Mouse (Mus musculus): Measurements from ENCODE around the gene Pigb.

Pigb gene

DNA sequence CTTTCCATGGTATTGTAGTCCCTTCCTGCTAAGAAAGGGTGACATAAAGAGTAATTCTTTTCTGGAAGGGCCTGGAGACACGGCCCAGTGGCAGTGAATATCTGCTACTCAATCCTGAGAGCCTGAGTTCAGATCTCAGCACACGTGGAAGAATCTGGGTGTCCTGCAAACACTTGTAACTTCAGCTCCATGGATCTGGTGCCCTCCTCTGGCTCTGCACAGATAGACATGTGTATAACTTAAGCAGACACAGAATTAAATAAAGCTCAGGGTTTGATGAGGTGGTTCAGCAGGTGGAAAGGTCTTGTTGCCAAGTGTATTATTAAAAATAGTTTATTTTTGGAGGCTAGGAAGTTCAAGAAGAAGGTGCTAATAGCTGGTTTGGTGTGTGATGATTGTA is 39.7 kb downstream of the Pigb start:
- ATAC-seq (ENCODE audit: insufficient number of reproducible peaks, low FRiP score, low TSS enrichment): no peak

DNA sequence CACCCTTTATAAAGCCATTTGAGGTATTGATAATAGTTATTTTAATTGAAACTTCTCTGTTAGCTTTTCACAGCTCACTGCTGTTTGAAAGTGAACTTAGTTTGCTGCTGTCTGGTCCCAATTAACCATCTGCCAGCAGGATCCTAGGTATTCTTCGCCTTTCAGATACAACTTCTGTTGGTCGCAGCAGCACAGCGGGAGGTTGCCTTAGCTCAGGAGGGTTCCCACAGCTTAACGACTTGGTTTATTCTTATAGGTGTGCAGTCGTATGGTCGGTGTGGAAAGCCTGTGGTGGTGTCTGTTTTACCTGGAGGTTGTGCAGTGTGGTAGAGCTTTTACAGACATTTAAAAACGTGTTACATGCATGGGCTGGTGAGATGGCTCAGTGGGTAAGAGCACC is 43.4 kb downstream of the Pigb start:
- no peak for ATAC-seq (ENCODE audit: insufficient number of reproducible peaks, low FRiP score, low TSS enrichment)

DNA sequence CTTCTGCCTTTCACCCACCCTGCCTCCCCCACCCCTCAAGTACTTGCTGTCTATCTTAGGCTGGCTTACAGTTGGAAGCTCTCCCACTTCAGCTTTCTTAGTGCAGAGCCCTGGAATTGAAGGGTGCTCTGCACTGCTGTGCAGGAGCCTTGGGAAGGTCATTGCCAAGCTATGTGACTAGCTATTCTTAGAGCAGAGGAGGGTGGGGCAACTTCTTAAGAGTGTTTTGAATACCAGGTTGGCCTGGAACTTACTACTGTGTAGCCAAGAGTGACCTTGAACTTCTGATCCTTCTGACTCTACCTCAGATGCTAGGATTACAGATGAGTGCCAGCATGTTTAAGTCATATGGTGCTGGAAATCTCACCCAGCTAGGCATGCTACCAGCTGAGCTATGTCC is 44.0 kb downstream of the Pigb start:
- no peak for ATAC-seq (ENCODE audit: insufficient number of reproducible peaks, low FRiP score, low TSS enrichment)

GRCm38 (mm10) chr9:72992576-72992975 is 47.6 kb downstream of the Pigb start:
- no peak for ATAC-seq (ENCODE audit: insufficient number of reproducible peaks, low FRiP score, low TSS enrichment)

DNA sequence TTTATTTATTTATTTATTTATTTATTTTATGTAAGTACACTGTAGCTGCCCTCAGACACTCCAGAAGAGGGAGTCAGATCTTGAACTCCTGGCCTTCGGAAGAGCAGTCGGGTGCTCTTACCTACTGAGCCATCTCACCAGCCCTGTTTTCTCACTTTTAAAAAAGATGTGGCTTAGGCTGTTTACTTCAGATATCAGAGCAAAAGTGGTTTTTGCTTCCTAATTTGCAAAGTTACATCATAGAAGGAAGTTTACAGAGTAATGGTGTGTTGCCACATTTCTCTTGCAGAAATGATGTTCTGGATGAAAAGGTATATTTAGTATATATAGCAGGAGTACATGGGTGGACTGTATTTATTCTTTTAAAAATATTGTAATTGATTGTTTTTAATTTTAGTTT is 48.8 kb downstream of the Pigb start:
- no peak for ATAC-seq (ENCODE audit: insufficient number of reproducible peaks, low FRiP score, low TSS enrichment)

- ATAC-seq (ENCODE audit: insufficient number of reproducible peaks, low FRiP score, low TSS enrichment): no peak
Measured at GRCm38 (mm10) chr9:72988706-72989105, 51.5 kb downstream of the Pigb start.

DNA sequence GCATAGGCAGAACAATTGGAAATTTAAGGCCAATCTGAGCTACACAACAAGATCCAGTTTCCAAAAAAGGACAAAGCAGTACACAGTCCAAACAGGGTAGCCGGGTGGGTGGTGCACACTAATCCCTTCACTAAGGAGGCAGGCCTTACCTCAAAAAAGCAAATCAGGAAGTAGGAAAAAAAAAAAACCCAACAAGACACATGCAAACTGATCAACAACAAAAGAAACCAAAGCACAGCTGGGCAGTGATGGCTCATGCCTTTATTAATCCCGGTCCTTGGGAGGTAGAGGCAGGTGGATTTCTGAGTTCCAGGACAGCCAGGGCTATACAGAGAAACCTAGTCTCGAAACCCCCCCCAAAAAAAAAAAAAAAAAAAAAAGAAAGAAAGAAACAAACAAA is 52.5 kb downstream of the Pigb start:
- ATAC-seq (ENCODE audit: insufficient number of reproducible peaks, low FRiP score, low TSS enrichment): no peak

DNA sequence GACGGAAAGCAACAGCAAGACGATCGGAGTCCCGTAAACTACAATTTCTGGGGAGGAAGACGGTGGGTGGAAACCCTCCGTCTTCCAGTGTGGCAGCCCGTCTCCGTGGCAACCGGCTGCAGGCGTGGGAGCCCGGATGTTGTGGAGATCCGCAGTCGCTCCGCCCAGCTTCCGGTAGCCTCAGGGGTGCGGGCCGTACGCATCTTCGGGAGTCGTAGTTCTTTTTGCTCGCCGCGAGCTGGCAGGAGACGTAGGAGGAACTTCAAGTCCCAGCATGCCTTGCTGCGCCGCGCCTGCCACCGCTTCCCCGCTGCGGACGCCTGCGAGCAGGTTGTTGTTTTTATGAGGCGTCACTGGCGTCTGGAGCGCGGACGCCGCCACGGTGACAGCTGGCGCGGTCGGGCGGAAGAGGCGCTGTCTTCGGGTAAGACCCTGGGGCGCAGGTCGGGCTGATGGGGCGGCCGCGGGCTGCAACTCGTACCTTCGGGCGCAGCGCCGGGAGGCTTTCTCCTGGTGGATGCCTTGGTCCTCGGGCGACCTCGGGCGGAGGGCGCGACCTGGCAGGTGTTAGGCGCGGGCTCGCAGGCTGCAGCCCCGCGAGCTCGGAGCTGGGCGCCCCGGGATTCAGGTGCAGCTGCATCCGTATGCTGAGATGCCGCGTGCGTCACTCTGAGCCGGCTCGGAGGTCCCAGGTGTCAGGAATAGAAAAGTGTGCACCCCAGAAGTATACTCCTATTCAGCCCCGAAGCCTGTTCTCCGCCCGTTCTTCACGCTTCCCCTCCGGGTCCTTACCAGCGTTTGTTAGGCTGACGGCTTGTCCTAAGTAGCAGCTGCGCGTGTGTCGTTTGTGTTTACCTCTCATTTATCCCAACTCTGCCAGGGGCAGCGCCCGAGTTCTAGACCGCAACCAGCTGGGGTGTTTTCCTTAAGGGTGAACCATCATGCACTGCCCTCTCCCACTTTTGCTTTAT is 54.6 kb downstream of the Pigb start, which contains the start of the genes Ccpg1os and Ccpg1:
TSS of gene Ccpg1os (minus strand) at position 133 of the 971 bp plus-strand sequence.
TSS of gene Ccpg1 (plus strand) at position 180 of the 971 bp plus-strand sequence.
- peak; percentile 100 for ATAC-seq (ENCODE audit: insufficient number of reproducible peaks, low FRiP score, low TSS enrichment)

GRCm38 (mm10) chr9:72983066-72983465 is 57.1 kb downstream of the Pigb start:
- ATAC-seq (ENCODE audit: insufficient number of reproducible peaks, low FRiP score, low TSS enrichment): no peak

GRCm38 (mm10) chr9:72975242-72975641 is 64.9 kb downstream of the Pigb start:
- ATAC-seq (ENCODE audit: insufficient number of reproducible peaks, low FRiP score, low TSS enrichment): no peak

DNA sequence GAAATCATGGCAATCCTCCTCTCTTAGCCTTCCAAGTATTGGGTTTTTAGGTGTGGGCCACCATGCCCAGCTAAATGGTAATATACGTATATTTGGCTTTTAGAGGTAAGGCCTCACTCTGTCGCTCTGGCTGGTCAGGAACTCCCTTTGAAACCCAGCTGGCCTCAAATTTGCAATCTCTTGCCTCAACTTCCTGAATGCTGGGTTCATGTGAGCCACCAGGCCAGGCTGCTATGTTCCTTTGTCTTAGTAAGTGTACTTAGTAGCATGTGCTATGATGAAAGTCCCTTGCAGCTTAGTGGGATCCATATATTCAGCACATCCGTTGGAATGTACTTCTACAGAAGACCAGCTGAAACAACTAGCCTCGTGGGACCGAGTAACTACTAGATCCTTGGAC is 65.4 kb downstream of the Pigb start:
- no peak for ATAC-seq (ENCODE audit: insufficient number of reproducible peaks, low FRiP score, low TSS enrichment)

- ATAC-seq (ENCODE audit: insufficient number of reproducible peaks, low FRiP score, low TSS enrichment): no peak
Measured at GRCm38 (mm10) chr9:72972984-72973383, 67.2 kb downstream of the Pigb start.

- no peak for ATAC-seq (ENCODE audit: insufficient number of reproducible peaks, low FRiP score, low TSS enrichment)
Measured at GRCm38 (mm10) chr9:72972435-72972834, 67.7 kb downstream of the Pigb start.

DNA sequence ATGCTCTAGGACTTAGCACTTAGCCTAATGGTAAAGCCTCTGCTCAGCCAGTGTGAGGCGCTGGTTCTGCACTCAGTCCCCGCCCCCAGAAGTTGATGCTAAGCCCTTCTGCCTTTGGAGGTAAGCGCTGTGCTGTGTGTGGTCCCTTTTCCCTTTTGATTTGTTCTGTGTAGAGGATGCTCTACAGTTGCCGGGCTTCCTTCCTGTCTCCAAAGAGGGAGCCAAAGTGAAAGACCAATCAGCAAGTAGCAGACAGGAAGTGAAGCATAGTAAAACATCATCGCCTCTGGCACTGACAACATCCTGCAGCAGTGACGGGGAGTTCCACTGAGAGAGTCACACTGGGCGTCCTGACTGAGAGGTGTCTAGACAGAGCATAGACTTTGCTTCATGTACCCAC is 70.3 kb downstream of the Pigb start:
- ATAC-seq (ENCODE audit: insufficient number of reproducible peaks, low FRiP score, low TSS enrichment): no peak

- ATAC-seq (ENCODE audit: insufficient number of reproducible peaks, low FRiP score, low TSS enrichment): peak; percentile 72; the same call in 1 of the 2 replicates
Measured at GRCm38 (mm10) chr9:72968349-72969061, 71.7 kb downstream of the Pigb start.

- ATAC-seq (ENCODE audit: insufficient number of reproducible peaks, low FRiP score, low TSS enrichment): no peak
Measured at GRCm38 (mm10) chr9:72961959-72962358, 78.2 kb downstream of the Pigb start.

DNA sequence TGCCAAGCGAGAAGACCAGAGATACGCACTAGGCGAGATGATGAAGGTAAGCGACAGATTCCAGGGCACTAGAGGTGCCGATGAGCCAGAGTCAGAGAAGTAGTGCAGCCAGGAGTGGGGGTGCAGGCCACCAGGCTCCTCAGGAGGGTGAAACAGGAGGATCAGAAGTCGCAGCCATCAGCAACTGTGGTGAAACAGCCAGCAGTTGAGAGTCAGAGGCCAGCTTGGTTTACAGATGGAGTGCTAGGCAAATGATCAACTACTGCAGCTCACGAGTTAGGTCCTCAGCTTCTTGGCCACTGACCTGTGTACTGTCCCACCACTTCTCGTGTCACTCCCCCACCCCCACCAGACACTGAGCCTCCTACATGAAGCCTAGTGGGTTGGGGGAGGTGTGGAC is 78.8 kb downstream of the Pigb start:
- ATAC-seq (ENCODE audit: insufficient number of reproducible peaks, low FRiP score, low TSS enrichment): no peak

DNA sequence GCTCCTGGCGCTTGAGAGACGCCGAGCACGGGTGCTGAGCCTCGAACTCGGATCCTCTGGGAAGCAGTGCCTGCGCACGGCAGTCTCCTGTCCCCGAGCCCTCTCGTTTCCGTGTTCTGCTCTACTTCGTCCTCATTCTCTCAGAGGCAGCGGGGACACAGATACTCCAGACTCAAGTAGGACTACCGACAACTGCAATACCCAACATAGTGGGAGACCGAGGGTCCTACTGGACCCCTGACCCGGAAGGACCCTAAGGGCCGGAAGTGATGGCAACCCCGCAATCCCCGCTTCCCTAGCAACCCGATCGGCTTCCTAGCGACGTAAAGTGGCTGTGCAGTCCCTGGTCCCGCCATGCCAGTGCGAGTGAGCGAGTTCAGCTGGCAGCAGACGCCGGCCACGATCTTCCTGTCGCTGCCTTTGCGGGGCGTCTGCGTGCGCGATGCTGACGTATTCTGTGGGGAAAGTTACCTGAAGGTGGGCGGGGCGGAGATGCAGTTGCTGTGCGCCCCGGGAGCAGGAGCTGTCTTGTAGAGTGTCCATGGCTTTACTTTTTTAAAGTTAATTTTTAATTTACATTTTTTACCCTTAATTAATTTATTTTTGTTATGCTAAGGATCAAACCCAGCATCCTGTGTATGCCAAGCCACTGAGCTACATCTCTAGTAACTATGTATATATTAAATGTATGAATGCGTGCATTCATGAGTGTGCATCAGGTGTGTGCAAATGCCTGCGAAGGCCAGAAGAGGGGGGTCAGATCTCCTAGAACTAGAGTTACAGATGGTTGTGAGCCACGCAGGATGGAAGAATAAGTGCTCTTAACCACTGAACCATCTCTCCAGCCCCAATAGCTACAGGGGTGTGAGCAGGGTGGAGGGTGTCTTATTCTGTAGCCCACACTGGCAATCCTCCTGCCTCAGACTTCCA is 81.4 kb downstream of the Pigb start, which contains the start of the genes Dyx1c1 and Gm44503:
TSS of gene Dyx1c1 (plus strand) at position 265 of the 930 bp plus-strand sequence.
TSS of gene Gm44503 (plus strand) at position 332 of the 930 bp plus-strand sequence.
- peak; percentile 78; the same call in 1 of the 2 replicates for ATAC-seq (ENCODE audit: insufficient number of reproducible peaks, low FRiP score, low TSS enrichment)

Data from cerebellum, adult (tissue).